Mouse (Mus musculus): Measurements from ENCODE around the gene Aqr.

Gene Aqr

GRCm38 (mm10) chr2:114135777-114136176, 51.0 kb downstream of the Aqr start:
- DNase-seq = no peak

- no peak for DNase-seq
Measured at GRCm38 (mm10) chr2:114133355-114133754, 53.5 kb downstream of the Aqr start.

- no peak for DNase-seq
Measured at GRCm38 (mm10) chr2:114130657-114131056, 56.2 kb downstream of the Aqr start.

DNA sequence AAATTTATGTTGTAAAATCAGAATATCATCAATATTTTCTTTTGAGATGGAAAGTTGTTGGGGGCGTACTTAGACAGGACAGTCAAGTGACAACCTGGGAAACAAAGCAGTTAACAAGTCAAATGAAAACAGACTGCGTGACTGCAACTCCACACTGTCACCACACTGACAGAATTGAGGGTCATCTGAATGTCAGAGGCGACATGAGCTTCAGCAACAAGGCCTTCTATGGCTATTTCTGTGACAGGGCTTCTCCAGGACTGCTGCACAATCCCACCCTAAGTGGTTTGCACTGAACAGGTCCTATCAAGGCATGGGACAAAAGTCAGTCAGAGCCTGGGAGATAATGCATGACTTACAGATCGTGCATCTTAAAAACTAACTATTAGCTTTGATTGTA, 63.5 kb downstream of the Aqr start:
- DNase-seq = no peak

- DNase-seq = peak; percentile 23
Measured at GRCm38 (mm10) chr2:114119451-114119850, 67.4 kb downstream of the Aqr start.

GRCm38 (mm10) chr2:114117665-114118064, 69.2 kb downstream of the Aqr start:
- no peak for DNase-seq

- DNase-seq = no peak
Measured at GRCm38 (mm10) chr2:114117235-114117634, 69.6 kb downstream of the Aqr start.

DNA sequence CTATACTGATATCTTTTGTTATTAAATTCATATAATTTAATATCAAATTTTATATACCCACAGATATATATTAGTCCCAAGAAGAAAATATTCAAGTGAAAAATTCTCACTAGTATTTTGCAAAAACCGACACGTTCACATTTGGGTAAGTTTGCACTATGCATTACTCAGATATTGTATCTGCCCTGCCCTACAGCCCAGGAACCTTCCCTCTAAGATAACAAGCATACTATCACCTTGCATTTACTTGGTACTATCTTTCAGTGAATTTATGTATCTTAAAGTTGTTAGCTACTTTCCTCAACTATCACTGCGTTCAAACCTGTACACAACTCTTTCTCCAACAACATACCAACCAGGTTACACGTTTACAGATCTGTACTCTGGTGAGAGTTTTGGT, 71.3 kb downstream of the Aqr start:
- DNase-seq = no peak

GRCm38 (mm10) chr2:114107288-114108278, 79.2 kb downstream of the Aqr start:
- no peak for DNase-seq

DNA sequence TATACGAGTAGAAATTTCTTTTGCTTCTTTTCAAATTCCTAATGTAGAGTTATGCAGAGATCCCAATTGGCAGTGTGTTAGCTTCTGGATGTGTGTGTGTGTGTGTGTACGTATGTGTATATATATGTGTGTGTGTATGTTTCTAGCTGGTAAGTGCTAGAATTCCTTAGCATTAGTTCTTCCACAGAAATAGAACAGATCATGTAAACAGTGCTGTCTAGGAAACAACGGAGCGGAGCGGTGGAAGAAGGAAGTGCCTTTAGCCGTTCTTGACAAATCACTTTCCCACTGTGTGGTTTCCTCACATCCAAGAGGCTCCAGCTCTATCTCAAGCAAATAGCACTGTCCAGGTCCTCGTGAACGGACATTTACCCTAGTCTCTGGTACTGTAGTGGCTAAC, 80.4 kb downstream of the Aqr start:
- DNase-seq = no peak

DNA sequence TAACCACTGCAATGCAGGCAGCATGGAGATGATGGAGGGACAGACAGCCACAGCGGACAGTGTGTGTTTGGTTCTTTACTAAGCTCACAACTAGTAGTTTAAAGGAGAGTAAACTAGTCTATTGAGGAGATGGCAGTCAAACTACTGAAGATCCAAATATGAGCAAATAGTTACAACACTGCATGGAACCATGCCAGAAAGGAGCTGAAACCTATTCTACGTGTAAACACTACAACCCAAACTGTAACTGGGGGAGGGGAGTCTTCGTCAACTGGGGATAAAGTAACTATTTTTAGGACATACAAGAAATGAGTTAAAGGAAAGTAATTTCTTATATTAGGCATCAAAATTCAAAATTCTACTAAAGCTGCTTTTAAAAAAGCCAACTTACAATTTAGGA, 84.4 kb downstream of the Aqr start:
- DNase-seq = no peak

- DNase-seq = no peak
Measured at GRCm38 (mm10) chr2:114100834-114101233, 86.0 kb downstream of the Aqr start.

GRCm38 (mm10) chr2:114099816-114100215, 87.0 kb downstream of the Aqr start:
- DNase-seq = no peak

GRCm38 (mm10) chr2:114099109-114099508, 87.7 kb downstream of the Aqr start:
- no peak for DNase-seq

- DNase-seq = no peak
Measured at GRCm38 (mm10) chr2:114097627-114098026, 89.2 kb downstream of the Aqr start.

- DNase-seq = no peak
Measured at GRCm38 (mm10) chr2:114096570-114096969, 90.3 kb downstream of the Aqr start.

DNA sequence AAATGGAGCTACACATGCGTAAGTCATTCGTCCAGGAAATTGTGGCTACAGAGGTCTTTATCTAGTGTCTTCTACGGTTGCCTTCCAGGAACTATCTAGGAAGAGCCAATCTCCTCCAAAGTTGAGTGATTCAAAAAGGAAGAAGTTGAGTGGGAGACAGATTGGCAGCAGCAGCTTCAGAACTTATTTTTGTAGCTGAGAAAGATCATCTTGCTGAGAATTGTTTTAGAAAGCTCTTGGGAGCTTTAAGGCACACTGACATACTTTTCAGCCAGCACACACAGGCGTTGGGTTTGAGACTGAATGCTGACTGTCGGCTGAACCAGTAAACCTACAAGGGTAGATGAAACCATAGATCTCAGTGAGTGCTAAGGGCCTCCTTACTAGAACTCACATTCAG, 91.5 kb downstream of the Aqr start:
- no peak for DNase-seq

- DNase-seq = no peak
Measured at GRCm38 (mm10) chr2:114094696-114095095, 92.1 kb downstream of the Aqr start.

- no peak for DNase-seq
Measured at GRCm38 (mm10) chr2:114093577-114093976, 93.2 kb downstream of the Aqr start.

GRCm38 (mm10) chr2:114089862-114090261, 97.0 kb downstream of the Aqr start:
- no peak for DNase-seq

DNA sequence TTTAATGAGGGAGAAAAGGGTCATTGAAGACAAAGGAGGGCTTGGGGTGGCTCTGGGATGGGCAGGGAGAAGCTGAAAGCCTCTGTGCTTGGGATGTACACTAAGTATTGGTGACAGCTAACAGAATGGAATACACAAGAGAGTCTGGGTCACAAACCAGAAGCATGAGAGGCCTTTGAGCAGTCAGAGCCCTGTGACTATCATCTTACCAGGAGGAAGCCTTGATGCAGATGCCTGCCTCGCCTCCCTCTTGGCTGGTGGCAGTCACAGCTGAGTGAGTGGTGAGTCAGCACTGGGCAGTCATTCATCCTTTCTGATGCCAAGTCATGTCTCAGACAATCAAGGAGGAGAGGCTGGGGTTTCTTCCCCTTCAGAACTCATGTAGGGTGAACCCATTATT, 99.6 kb downstream of the Aqr start:
- no peak for DNase-seq

DNA sequence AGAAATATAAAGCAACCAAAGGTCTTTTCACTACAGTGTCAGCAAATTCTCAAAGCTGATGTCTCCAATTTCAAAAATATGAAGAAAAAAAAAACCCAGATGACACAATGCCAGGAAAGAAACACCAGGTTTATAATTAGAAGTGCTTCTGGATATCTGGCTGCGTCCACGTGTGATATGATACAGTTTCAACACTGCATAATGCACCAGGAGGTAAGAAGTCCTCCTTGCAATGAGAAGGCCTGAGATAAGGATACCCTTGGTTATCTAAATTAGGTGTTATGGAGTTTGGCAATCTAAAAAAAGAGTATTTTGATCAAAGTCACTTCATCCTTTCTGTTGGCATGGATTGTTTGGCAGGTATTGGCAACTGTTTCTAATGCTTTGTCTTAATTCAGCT, 114.9 kb downstream of the Aqr start:
- DNase-seq = no peak

DNA sequence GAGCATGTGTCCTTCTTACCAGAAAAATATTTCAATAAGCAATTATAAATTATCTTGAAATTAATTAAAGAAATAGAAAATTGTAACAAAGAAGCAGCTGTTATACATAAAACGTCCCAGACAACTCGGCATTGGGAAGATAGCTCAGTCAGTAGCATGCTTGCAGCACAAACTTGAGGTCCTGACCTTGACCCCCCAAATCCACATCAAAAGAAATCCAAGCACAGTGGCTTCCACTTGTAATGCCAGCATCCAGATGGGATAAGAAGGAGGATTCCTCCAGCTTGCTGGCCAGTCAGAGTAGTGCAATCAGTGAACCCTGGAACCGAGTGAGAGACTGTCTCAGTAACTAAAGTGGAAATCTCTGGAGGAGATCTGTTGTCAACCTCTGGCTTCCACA, 120.6 kb downstream of the Aqr start:
- no peak for DNase-seq

DNA sequence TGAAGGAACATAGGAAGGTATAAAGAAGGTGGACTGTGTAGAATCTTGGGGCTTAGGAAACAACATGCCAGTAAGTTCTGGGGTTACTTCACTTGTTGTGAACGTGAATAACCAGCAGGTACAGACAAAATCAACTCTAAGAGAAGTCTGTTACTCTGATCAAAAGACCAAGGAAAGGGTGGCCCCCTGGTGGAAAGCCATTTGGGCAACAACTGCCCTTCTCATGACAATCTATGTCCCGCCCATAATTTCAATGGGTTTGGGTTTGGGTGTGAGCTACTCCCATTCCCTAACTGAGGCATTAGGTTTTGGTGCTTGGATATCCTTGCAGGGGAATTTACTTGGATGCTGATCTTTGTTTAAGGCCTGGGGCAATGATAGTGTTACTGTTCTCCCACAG, 122.8 kb downstream of the Aqr start:
- DNase-seq = no peak

GRCm38 (mm10) chr2:114060071-114060591, 126.7 kb downstream of the Aqr start:
- no peak for DNase-seq
